Mouse (Mus musculus) cerebellum, adult 8-10 months (tissue): ENCODE results near the gene Cacna1e.

ENCODE experiments used
- DNase-seq: peaks from one replicate; pipeline ENCODE4 v3.0.0; 2022

Gene Cacna1e

GRCm38 (mm10) chr1:154498821-154499220 is 385.5 kb downstream of the Cacna1e start:
- no peak for DNase-seq

- no peak for DNase-seq
Observed at GRCm38 (mm10) chr1:154491071-154491470, 393.2 kb downstream of the Cacna1e start.

- DNase-seq = no peak
Observed at GRCm38 (mm10) chr1:154476671-154477070, 407.6 kb downstream of the Cacna1e start.

GRCm38 (mm10) chr1:154475706-154476105 is 408.6 kb downstream of the Cacna1e start:
- DNase-seq = no peak

- DNase-seq = no peak
Observed at GRCm38 (mm10) chr1:154474156-154474555, 410.1 kb downstream of the Cacna1e start.

- no peak for DNase-seq
Observed at GRCm38 (mm10) chr1:154467265-154467664, 417.0 kb downstream of the Cacna1e start.

GRCm38 (mm10) chr1:154461521-154461920 is 422.8 kb downstream of the Cacna1e start:
- peak; percentile 33 for DNase-seq

- no peak for DNase-seq
Observed at GRCm38 (mm10) chr1:154460067-154460466, 424.2 kb downstream of the Cacna1e start.

- no peak for DNase-seq
Observed at GRCm38 (mm10) chr1:154458601-154459000, 425.7 kb downstream of the Cacna1e start.

GRCm38 (mm10) chr1:154450799-154451198 is 433.5 kb downstream of the Cacna1e start:
- no peak for DNase-seq

GRCm38 (mm10) chr1:154446456-154446855 is 437.8 kb downstream of the Cacna1e start:
- DNase-seq = no peak

GRCm38 (mm10) chr1:154433520-154433919 is 450.8 kb downstream of the Cacna1e start:
- no peak for DNase-seq

GRCm38 (mm10) chr1:154433112-154433511 is 451.2 kb downstream of the Cacna1e start:
- DNase-seq = no peak

GRCm38 (mm10) chr1:154428276-154428675 is 456.0 kb downstream of the Cacna1e start:
- DNase-seq = no peak

- peak; percentile 52 for DNase-seq
Observed at GRCm38 (mm10) chr1:154418278-154418677, 466.0 kb downstream of the Cacna1e start.

GRCm38 (mm10) chr1:154416384-154417155 is 467.7 kb downstream of the Cacna1e start:
- DNase-seq = no peak

- DNase-seq = no peak
Observed at GRCm38 (mm10) chr1:154415826-154416225, 468.5 kb downstream of the Cacna1e start.

GRCm38 (mm10) chr1:154413138-154413537 is 471.2 kb downstream of the Cacna1e start:
- no peak for DNase-seq

- DNase-seq = no peak
Observed at GRCm38 (mm10) chr1:154409051-154409450, 475.2 kb downstream of the Cacna1e start.

- no peak for DNase-seq
Observed at GRCm38 (mm10) chr1:154391979-154392378, 492.3 kb downstream of the Cacna1e start.
